Mouse (Mus musculus) bone marrow, adult 2 months (tissue): Measurements from ENCODE around the gene Polr2b. TPM values are rescaled to one million over a fixed set of nuclear protein-coding genes. Genes with fewer than 3 reads are reported as not detected.

ENCODE experiments used
- H3K27ac ChIP-seq: fragments of 200-500 bp; 2 replicates; pipeline ENCODE4 v1.5.1; 2012; ENCODE audit warnings: low read depth, mild to moderate bottlenecking, control low read depth, inconsistent platforms, low read length; ENCODE audit not compliant: control insufficient read depth, poor library complexity, insufficient read depth
- H3K4me1 ChIP-seq: fragments of 200-500 bp; 2 replicates; pipeline ENCODE4 v1.6.1; 2011; ENCODE audit warnings: low read length; ENCODE audit not compliant: control insufficient read depth, insufficient read depth
- H3K4me3 ChIP-seq: fragments of 200-500 bp; replicated peaks from 2 replicates; pipeline ENCODE3; 2011; ENCODE audit warnings: mild to moderate bottlenecking, low read depth, low read length, control low read depth; ENCODE audit not compliant: control insufficient read depth
- CTCF ChIP-seq: fragments of 200-500 bp; IDR thresholded peaks from 2 replicates; pipeline ENCODE4 v1.5.1; 2011; ENCODE audit warnings: low read length, control low read depth; ENCODE audit not compliant: control insufficient read depth, insufficient read depth
- POLR2A ChIP-seq: fragments of 200-500 bp; IDR thresholded peaks from 2 replicates; pipeline ENCODE4 v1.6.1; 2011; ENCODE audit warnings: low read depth, mild to moderate bottlenecking, control low read depth, low read length, borderline replicate concordance; ENCODE audit not compliant: control insufficient read depth
- WGBS: fragments of 180-500 bp; shearing (Covaris S2); methylation state at CpG from one replicate; pipeline ENCODE4 v1.1.7; 2018; 5-methylcytosine and 5-hydroxymethylcytosine counted together
- polyA plus RNA-seq: library from polyadenylated mRNA; stranded (reverse); fragments of >200 nt; gene quantifications from 2 replicates; pipeline ENCODE4 v1.2.4, GENCODE M21; 2011; ENCODE audit warnings: low replicate concordance; ENCODE audit not compliant: missing spikeins, insufficient read depth, insufficient read length

The Polr2b gene
- polyA plus RNA-seq, 1 experiment: 37.0 TPM

- no peak overlapping the region for H3K4me3 ChIP-seq
- H3K27ac ChIP-seq: no peak overlapping the region
- 81% methylated on average over 6 of the region's 6 CpGs for WGBS
- H3K4me1 ChIP-seq: no peaks in the 10 kb centered on the region; the same call in 1 of the 2 replicates
- TF ChIP-seq CTCF: no peak
- TF ChIP-seq POLR2A: no peak
Observed at GRCm38 (mm10) chr5:77363650-77364049, 53.7 kb downstream of the Polr2b start.

DNA sequence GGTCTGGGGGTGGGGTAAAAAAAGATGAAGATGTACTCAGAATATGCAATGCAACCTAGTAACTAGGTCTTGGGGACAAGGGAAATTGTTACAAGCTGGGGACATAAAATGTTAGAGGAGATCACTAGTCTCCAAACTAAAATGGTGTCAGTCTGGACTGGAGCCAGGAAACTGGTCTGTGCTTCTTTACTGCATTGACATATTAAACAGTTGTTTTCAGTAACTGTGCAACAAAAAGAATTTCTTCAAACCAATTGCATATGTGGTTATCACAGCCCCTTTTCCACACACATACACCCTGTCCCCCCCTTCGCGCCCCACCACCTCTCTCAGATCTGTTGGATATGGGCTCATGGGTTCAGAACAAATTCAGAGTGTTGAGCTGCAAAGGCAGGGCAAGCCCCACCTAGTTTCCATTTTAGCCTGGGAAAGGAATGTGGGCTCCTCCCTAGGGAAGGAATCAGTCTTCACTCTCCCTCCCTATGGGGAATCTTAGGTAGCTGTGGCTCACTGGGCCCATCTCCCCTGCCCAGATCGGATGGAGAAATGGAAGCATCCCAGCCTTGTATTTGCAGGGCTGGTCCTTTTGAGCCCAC lies 54.6 kb downstream of the Polr2b start:
- WGBS: 95% methylated on average over 3 of the region's 3 CpGs
- no peak overlapping the region for H3K4me3 ChIP-seq
- H3K4me1 ChIP-seq: no peaks in the 10 kb centered on the region; the same call in 1 of the 2 replicates
- TF ChIP-seq POLR2A (no peak), CTCF (no peak)
- H3K27ac ChIP-seq: no peak overlapping the region

DNA sequence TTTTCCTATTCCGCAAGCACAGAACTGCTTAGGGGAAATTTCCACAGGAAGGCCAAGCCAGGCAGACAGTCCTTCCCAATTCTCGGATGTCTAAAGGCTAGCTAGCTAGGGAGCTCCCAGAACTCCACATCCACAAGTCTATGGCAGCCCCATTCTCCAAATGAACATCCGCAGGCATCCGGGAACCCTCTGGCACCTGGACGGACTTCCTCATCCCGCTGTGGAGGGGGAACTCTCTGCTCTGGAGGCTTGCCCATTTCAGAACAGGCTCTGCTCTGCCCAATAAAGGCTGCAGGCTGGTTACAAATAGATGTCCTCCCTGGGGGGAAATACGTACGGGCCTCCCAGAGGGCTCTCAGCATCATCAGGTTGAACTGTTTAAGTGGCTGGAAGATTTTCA lies 56.4 kb downstream of the Polr2b start:
- no peak overlapping the region for H3K27ac ChIP-seq
- H3K4me3 ChIP-seq: no peak overlapping the region
- no peaks in the 10 kb centered on the region; the same call in 1 of the 2 replicates for H3K4me1 ChIP-seq
- 66% methylated on average over 8 of the region's 8 CpGs for WGBS
- TF ChIP-seq POLR2A (no peak), CTCF (no peak)

DNA sequence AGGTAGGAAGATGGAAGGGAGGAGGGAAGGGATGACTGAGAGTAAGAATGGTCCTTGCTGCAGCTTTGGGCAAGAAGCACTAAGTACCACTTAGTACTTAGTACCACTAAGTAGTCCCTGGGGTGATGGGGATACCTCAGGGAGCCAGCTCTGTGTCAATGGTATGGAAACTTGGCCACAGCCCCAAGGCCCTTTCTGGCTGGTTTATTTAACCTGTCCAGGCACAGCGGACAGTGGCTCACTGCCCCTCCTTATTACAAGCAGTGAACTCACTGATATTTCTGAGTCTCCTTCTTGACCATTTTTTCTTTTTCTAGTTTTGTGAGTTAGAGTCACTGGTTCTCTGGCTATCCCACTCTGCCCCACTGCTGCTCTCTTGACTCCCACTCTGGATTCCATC lies 57.2 kb downstream of the Polr2b start:
- no peak overlapping the region for H3K4me3 ChIP-seq
- TF ChIP-seq CTCF: no peak
- TF ChIP-seq POLR2A: no peak
- WGBS: 91% methylated on average over 1 of the region's 1 CpGs

DNA sequence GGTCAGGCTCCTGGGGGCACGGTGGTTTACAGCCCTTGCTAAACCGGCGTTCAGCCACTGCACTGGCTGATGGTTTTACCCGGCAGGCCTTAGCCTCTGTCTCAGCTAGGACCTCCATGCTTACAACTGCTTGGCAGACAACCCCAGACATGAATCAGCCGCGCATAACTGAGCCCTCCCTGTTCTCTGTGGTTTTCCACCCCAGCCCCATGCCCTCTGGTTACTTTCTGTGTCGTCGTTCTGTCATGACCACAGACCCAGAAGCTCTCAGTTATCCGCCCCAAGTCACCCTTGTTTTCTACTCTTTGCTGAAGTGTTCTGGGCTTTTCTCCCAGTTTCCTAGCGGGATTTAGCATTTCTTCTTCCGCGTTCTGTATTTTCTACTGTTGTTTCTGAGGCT lies 57.7 kb downstream of the Polr2b start:
- 25% methylated on average over 12 of the region's 12 CpGs for WGBS
- H3K4me3 ChIP-seq: no peak overlapping the region
- H3K27ac ChIP-seq: no peak overlapping the region
- H3K4me1 ChIP-seq: no peaks in the 10 kb centered on the region; the same call in 1 of the 2 replicates
- TF ChIP-seq POLR2A (no peak), CTCF (no peak)

More for the DNA sequence above, 57.2 kb downstream of the Polr2b start:
- H3K27ac ChIP-seq: no peak overlapping the region
- H3K4me1 ChIP-seq: no peaks in the 10 kb centered on the region; the same call in 1 of the 2 replicates

GRCm38 (mm10) chr5:77368194-77368593 lies 58.2 kb downstream of the Polr2b start:
- no peak overlapping the region for H3K4me3 ChIP-seq
- H3K27ac ChIP-seq: no peak overlapping the region
- H3K4me1 ChIP-seq: no peaks in the 10 kb centered on the region; the same call in 1 of the 2 replicates
- TF ChIP-seq POLR2A (no peak), CTCF (no peak)
- WGBS: 30% methylated on average over 7 of the region's 7 CpGs

DNA sequence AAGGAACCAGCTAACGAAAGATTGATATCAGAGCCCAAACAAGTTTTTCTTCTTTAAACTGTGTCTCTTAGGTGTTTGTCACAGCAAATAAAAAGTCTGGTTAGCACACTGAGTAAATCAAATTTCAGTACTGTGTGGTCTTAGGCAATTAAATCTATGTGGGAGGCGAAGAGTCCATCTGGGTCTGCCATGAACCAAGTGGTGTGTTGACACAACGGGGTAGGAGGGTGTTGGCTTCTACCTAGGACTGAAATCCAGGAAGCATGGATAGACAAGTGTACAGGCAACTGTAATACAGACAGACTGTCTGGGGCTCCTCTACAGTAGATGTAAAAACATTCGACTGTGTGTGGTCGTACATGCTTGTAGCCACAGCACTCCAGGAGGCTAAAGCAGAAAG lies 59.4 kb downstream of the Polr2b start:
- Histone ChIP-seq H3K27ac (no peak overlapping the region), H3K4me3 (no peak overlapping the region), H3K4me1 (no peaks in the 10 kb centered on the region; the same call in 1 of the 2 replicates)
- 58% methylated on average over 5 of the region's 5 CpGs for WGBS
- no peak for TF ChIP-seq CTCF

GRCm38 (mm10) chr5:77370378-77370892 lies 60.5 kb downstream of the Polr2b start:
- Histone ChIP-seq H3K4me3 (no peak overlapping the region), H3K27ac (no peak overlapping the region), H3K4me1 (no peaks in the 10 kb centered on the region; the same call in 1 of the 2 replicates)
- WGBS: 68% methylated on average over 5 of the region's 5 CpGs
- TF ChIP-seq POLR2A: no peak
- no peak for TF ChIP-seq CTCF

DNA sequence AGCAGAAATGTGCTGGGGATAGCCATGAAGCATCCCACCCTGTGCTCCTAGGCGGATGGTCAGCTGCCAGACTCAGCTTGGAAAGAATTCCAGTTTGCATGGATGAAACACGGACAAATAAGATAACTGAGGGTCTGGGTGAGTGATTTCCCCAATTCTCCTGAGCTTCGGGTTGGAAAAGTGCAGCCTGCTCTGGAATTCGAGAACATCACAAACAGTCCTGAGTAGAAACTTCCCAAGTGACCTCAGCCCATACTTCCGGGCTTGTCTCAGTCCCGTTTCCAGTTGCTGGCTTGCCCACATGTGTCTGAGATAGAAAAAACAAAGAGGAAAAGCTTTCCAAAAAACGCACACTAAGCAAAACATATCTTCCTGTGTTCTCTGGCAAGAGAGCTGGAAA lies 62.3 kb downstream of the Polr2b start:
- TF ChIP-seq POLR2A: no peak
- no peak for TF ChIP-seq CTCF
- H3K4me3 ChIP-seq: no peak overlapping the region
- WGBS: 41% methylated on average over 7 of the region's 7 CpGs
- no peaks in the 10 kb centered on the region; the same call in 1 of the 2 replicates for H3K4me1 ChIP-seq
- H3K27ac ChIP-seq: no peak overlapping the region
